Mouse (Mus musculus): ENCODE data around the gene Ttc7. TPM values are rescaled to one million over a fixed set of nuclear protein-coding genes. Genes with fewer than 3 reads are reported as not detected.

Gene Ttc7
- 5.3 and 8.2 TPM in 2 replicates for polyA plus RNA-seq (2015; fragmentation: Nextera tagmentation; extraction: Ambion mirVana)

DNA sequence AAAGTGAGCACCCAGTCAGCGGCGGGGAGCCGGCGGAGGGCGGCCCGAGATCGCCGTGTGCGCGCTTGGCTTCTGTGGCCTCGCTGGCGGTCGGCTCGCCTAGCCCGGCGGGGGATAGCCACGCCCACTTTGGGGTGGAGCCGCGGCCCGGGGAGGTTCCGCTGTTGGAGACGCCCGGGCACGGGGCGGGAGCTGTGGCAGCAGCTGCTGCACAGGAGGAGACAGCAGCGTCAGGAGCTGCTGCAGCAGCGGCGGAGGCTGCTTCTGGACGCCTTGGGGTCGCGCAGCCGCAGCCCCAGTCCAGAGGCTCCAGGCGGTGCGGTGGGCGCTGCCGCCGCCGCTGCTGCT is at the start of gene Ttc7:
Gene Ttc7 (plus strand): TSS at position 181 of the 348 bp plus-strand sequence.
- peaks cover 19% of the 10 kb centered on the region for H3K27me3 ChIP-seq
- 2% methylated on average over 37 of the region's 38 CpGs for whole genome bisulfite sequencing

DNA sequence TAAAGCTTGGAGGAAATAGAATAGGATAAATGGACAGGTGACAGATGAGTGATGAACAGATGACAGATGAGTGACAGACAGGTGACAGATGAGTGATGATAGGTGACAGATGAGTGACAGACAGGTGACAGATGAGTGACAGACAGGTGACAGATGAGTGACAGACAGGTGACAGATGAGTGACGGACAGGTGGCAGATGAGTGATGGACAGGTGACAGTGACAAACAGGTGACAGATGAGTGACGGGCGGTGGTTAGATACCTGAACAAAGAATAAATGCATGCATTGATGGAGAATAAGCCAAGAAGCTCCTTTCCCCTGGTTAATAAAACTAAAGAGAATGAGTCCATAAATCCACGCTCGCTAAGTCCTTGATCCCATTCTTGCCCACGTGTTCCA is 47.7 kb upstream of the Ttc7 start:
- Histone ChIP-seq H3K9me3 (no peaks in the 10 kb centered on the region), H3K27me3 (no peaks in the 10 kb centered on the region), H3K27ac (replicated peaks) (no peak overlapping the region), H3K9ac (no peak overlapping the region), H3K36me3 (no peaks in the 10 kb centered on the region), H3K4me1 (replicated peaks) (peaks cover 15% of the 10 kb centered on the region), H3K4me3 (no peak overlapping the region), H3K4me2 (no peak overlapping the region)
- 93% methylated on average over 6 of the region's 6 CpGs for WGBS
- no peak for ATAC-seq (ENCODE audit: low FRiP score, low read depth)

More for the DNA sequence above, at the start of gene Ttc7:
- Histone ChIP-seq H3K36me3 (no peaks in the 10 kb centered on the region), H3K27ac (replicated peaks) (peak within 1 kb of the TSS; percentile 80), H3K4me2 (peak within 1 kb of the TSS; percentile 99), H3K4me3 (peak within 1 kb of the TSS; percentile 77), H3K4me1 (replicated peaks) (peaks cover 31% of the 10 kb centered on the region), H3K9me3 (no peaks in the 10 kb centered on the region), H3K9ac (peak within 1 kb of the TSS; percentile 73)
- ATAC-seq (ENCODE audit: low FRiP score, low read depth), result peak; percentile 94

GRCm38 (mm10) chr17:87236725-87237650 is 45.7 kb upstream of the Ttc7 start:
- H3K27me3 ChIP-seq, result no peaks in the 10 kb centered on the region
- 54% methylated on average over 18 of the region's 18 CpGs for WGBS
- 0 out of 2 replicates have a peak overlapping the region, but pooled peaks have one; percentile 53 for H3K27ac ChIP-seq (replicated peaks)
- no peak overlapping the region for H3K4me2 ChIP-seq
- H3K9me3 ChIP-seq, result 0 out of 2 replicates have a peak, but pooled peaks cover 3% of the 10 kb centered on the region
- ATAC-seq (ENCODE audit: low FRiP score, low read depth), result no peak
- H3K9ac ChIP-seq, result no peak overlapping the region
- peaks cover 15% of the 10 kb centered on the region for H3K4me1 ChIP-seq (replicated peaks)
- H3K36me3 ChIP-seq, result no peaks in the 10 kb centered on the region
- no peak overlapping the region for H3K4me3 ChIP-seq

DNA sequence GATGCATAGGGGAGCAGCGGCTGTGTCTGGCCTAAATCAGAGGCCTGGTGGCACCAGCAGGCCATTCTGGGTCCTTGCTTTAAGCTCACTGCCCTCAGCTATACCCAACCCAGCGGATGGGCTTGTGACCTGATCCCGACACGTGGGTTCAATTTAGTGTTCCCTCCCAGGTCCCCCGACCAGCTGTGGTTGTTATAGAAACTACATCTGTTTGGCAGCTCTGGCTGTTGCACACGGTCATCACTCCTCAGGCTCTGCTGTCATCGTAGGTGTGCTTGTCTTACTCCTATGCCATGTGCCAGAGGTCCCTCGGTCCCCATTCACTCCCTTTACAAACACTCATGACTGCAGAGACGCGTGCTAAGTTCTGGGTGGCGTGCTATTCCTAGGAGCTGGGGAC is 44.9 kb upstream of the Ttc7 start:
- Histone ChIP-seq H3K4me3 (no peak overlapping the region), H3K4me1 (replicated peaks) (peaks cover 15% of the 10 kb centered on the region), H3K27me3 (no peaks in the 10 kb centered on the region), H3K9ac (no peak overlapping the region), H3K27ac (replicated peaks) (no peak overlapping the region), H3K4me2 (no peak overlapping the region), H3K36me3 (no peaks in the 10 kb centered on the region), H3K9me3 (peaks cover 8% of the 10 kb centered on the region; the same call in 1 of the 2 replicates)
- ATAC-seq (ENCODE audit: low FRiP score, low read depth), result no peak
- 81% methylated on average over 11 of the region's 11 CpGs for WGBS

- 67% methylated on average over 9 of the region's 9 CpGs for WGBS
- no peak overlapping the region for H3K4me2 ChIP-seq
- H3K4me3 ChIP-seq, result no peak overlapping the region
- no peak overlapping the region for H3K9ac ChIP-seq
- peaks cover 8% of the 10 kb centered on the region; the same call in 1 of the 2 replicates for H3K9me3 ChIP-seq
- no peaks in the 10 kb centered on the region for H3K27me3 ChIP-seq
- ATAC-seq (ENCODE audit: low FRiP score, low read depth), result no peak
- no peak overlapping the region for H3K27ac ChIP-seq (replicated peaks)
- H3K4me1 ChIP-seq (replicated peaks), result no peaks in the 10 kb centered on the region
- H3K36me3 ChIP-seq, result no peaks in the 10 kb centered on the region
Observed at GRCm38 (mm10) chr17:87246103-87246502, 36.6 kb upstream of the Ttc7 start.

DNA sequence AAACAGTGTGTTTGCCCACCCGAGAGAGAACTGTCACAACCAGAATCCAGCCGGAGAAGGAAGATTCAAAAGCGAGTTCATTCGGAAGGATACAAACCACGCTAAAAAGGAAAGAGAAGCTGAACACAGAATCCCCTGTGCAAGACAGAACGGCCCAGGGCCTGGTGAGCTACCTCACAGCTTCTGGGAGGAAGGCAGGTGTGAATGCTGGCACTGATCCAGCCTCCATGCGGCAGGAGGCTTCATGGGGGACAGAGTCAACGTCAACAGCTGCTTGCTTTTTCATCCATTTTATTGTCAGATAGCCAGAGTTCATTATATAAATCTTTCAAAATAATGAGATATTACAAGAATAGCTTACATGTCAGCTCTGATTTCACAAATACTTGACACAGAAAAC is 28.3 kb upstream of the Ttc7 start:
- WGBS, result 75% methylated on average over 8 of the region's 8 CpGs
- no peak overlapping the region for H3K9ac ChIP-seq
- H3K4me2 ChIP-seq, result no peak overlapping the region
- H3K9me3 ChIP-seq, result no peaks in the 10 kb centered on the region
- no peak overlapping the region for H3K27ac ChIP-seq (replicated peaks)
- H3K27me3 ChIP-seq, result no peaks in the 10 kb centered on the region
- ATAC-seq (ENCODE audit: low FRiP score, low read depth), result no peak
- H3K4me3 ChIP-seq, result no peak overlapping the region
- H3K4me1 ChIP-seq (replicated peaks), result no peaks in the 10 kb centered on the region
- peaks cover 38% of the 10 kb centered on the region for H3K36me3 ChIP-seq

- Histone ChIP-seq H3K4me3 (no peak overlapping the region), H3K4me2 (no peak overlapping the region), H3K4me1 (replicated peaks) (no peaks in the 10 kb centered on the region), H3K27me3 (no peaks in the 10 kb centered on the region), H3K9ac (no peak overlapping the region), H3K27ac (replicated peaks) (no peak overlapping the region), H3K9me3 (no peaks in the 10 kb centered on the region), H3K36me3 (peaks cover 50% of the 10 kb centered on the region)
- WGBS, result 69% methylated on average over 16 of the region's 16 CpGs
- ATAC-seq (ENCODE audit: low FRiP score, low read depth), result no peak
Observed at GRCm38 (mm10) chr17:87255672-87256071, 27.0 kb upstream of the Ttc7 start.

DNA sequence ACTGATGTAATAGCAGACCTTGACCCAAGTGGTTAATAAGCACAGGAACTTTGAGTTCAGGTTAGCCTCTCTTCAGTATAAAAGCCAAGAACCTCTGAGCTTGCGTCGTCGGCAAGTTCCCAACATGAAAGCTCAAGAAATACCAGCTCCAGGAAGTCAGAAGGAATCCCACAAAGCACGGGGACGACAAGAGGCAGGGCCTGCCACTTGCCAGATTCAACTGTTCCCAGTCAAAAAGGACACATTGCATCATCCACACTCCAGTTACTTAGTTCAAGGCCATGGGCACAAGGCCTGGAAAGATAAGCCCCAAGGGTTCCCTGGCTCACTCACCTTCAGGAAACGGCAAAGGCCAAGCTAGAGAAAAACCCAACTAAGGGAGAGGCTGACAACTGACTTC is 19.3 kb upstream of the Ttc7 start:
- H3K27me3 ChIP-seq, result no peaks in the 10 kb centered on the region
- no peak for ATAC-seq (ENCODE audit: low FRiP score, low read depth)
- H3K9me3 ChIP-seq, result no peaks in the 10 kb centered on the region
- H3K9ac ChIP-seq, result no peak overlapping the region
- H3K4me2 ChIP-seq, result no peak overlapping the region
- no peak overlapping the region for H3K27ac ChIP-seq (replicated peaks)
- peaks cover 14% of the 10 kb centered on the region for H3K4me1 ChIP-seq (replicated peaks)
- WGBS, result 94% methylated on average over 6 of the region's 6 CpGs
- no peak overlapping the region for H3K4me3 ChIP-seq
- peaks cover 30% of the 10 kb centered on the region for H3K36me3 ChIP-seq

DNA sequence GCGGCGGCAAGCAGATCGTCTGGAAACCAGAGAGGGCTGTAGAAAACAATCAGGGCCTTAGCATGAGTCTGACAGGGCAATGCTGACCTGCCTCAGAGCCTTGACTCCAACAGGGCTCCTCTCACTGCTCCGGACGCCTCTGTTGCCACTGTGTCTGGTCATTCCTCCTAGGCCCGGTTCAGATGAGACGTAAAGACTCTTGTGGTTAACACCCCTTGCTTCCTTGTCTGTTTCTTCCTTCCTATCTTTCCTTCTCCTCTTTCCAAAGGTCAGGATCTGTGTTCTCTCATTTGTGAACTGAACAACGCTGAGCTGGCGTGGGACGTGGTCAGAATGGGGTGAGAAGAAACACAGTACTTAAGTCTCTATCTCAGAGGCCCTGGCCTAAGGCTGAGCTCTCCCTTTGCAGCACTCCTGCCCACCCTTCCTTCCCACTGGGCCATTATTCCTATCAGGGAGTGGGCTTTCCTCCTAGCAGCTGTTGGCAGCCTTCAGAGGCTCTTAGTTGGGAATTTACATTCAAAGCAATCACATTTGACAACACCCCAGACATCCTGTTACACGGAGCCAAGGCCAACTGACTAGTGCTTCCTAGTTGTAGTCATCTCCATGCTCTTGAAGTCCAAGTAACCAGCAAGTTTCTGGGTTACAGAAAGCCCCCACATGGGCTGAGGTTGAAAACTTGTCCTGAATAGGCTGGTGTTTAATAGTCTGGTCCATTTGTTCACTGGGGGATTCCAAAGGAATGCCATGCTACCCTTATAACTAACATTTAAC is 18.4 kb upstream of the Ttc7 start:
- Histone ChIP-seq H3K4me1 (replicated peaks) (peaks cover 14% of the 10 kb centered on the region), H3K27ac (replicated peaks) (no peak overlapping the region), H3K27me3 (no peaks in the 10 kb centered on the region), H3K9me3 (no peaks in the 10 kb centered on the region), H3K9ac (peak overlapping the region; percentile 95; the same call in 1 of the 2 replicates), H3K4me2 (peak overlapping the region; percentile 66), H3K4me3 (peak overlapping the region; percentile 89), H3K36me3 (peaks cover 30% of the 10 kb centered on the region)
- ATAC-seq (ENCODE audit: low FRiP score, low read depth), result no peak
- 94% methylated on average over 11 of the region's 11 CpGs for WGBS

- WGBS, result 6% methylated on average over 28 of the region's 28 CpGs
- Histone ChIP-seq H3K27me3 (no peaks in the 10 kb centered on the region), H3K9ac (peak overlapping the region; percentile 95), H3K36me3 (peaks cover 23% of the 10 kb centered on the region), H3K4me2 (peak overlapping the region; percentile 66), H3K9me3 (no peaks in the 10 kb centered on the region), H3K27ac (replicated peaks) (peak overlapping the region; percentile 83), H3K4me1 (replicated peaks) (peaks cover 14% of the 10 kb centered on the region), H3K4me3 (peak overlapping the region; percentile 89)
- peak; percentile 75 for ATAC-seq (ENCODE audit: low FRiP score, low read depth)
Observed at GRCm38 (mm10) chr17:87264927-87265791, 17.5 kb upstream of the Ttc7 start.

- Histone ChIP-seq H3K9me3 (no peaks in the 10 kb centered on the region), H3K36me3 (peaks cover 17% of the 10 kb centered on the region; the same call in 1 of the 2 replicates), H3K4me2 (peak within 1 kb of the TSS; percentile 66), H3K4me3 (peak within 1 kb of the TSS; percentile 89), H3K27ac (replicated peaks) (peak within 1 kb of the TSS; percentile 83), H3K9ac (peak within 1 kb of the TSS; percentile 95), H3K27me3 (no peaks in the 10 kb centered on the region), H3K4me1 (replicated peaks) (peaks cover 14% of the 10 kb centered on the region)
- ATAC-seq (ENCODE audit: low FRiP score, low read depth), result peak; percentile 92
- under 1% methylated on average over 39 of the region's 41 CpGs for WGBS
Observed at GRCm38 (mm10) chr17:87265792-87266186, 16.9 kb upstream of the Ttc7 start, which contains the start of gene Mcfd2. Gene Mcfd2 (minus strand): TSS chr17:87265935.
